Mouse (Mus musculus) cerebellum, postnatal 10 days (tissue): Measurements from ENCODE around the gene Mex3d.

ENCODE experiments used
- DNase-seq, 2 experiments: peaks; one replicate each; pipeline ENCODE4 v3.0.0; 2021; ENCODE audit warnings: mixed read lengths in 2 of 2

The Mex3d gene

GRCm38 (mm10) chr10:80387522-80387959, at the start of gene Mex3d:
Gene Mex3d, minus strand, starts transcription at chr10:80387659.
- peak; percentile 97 to 98 for DNase-seq

- DNase-seq = peak; percentile 53 to 57
These were observed 48.8 kb upstream of the Mex3d start for GRCm38 (mm10) chr10:80436276-80436675.

GRCm38 (mm10) chr10:80435764-80436163, 48.3 kb upstream of the Mex3d start:
- DNase-seq = no peak

GRCm38 (mm10) chr10:80434823-80435222, 47.4 kb upstream of the Mex3d start:
- DNase-seq = peak in 1 of 2 experiments; percentile 30

GRCm38 (mm10) chr10:80434233-80434592, 46.8 kb upstream of the Mex3d start:
- no peak for DNase-seq

- peak; percentile 97 to 98 for DNase-seq
These were observed 46.2 kb upstream of the Mex3d start, which contains the start of gene Tcf3 for GRCm38 (mm10) chr10:80433513-80434232. Gene Tcf3, minus strand, starts transcription at chr10:80433647.

GRCm38 (mm10) chr10:80432936-80433512, 45.6 kb upstream of the Mex3d start:
- peak; percentile 69 to 71 for DNase-seq

- no peak for DNase-seq
These were observed 44.9 kb upstream of the Mex3d start for GRCm38 (mm10) chr10:80432387-80432785.

GRCm38 (mm10) chr10:80431570-80432386, 44.3 kb upstream of the Mex3d start:
- peak in 1 of 2 experiments; percentile 27 for DNase-seq

- peak in 1 of 2 experiments; percentile 29 for DNase-seq
These were observed 43.0 kb upstream of the Mex3d start for GRCm38 (mm10) chr10:80430375-80430980.

GRCm38 (mm10) chr10:80429800-80430199, 42.3 kb upstream of the Mex3d start:
- no peak for DNase-seq

- DNase-seq = no peak
These were observed 37.6 kb upstream of the Mex3d start for GRCm38 (mm10) chr10:80425041-80425440.

- peak in 1 of 2 experiments; percentile 43 for DNase-seq
These were observed 36.1 kb upstream of the Mex3d start for GRCm38 (mm10) chr10:80423562-80423961.

GRCm38 (mm10) chr10:80421651-80422472, 34.4 kb upstream of the Mex3d start:
- DNase-seq = no peak

- DNase-seq = no peak
These were observed 33.7 kb upstream of the Mex3d start for GRCm38 (mm10) chr10:80421208-80421607.

- DNase-seq = no peak
These were observed 33.3 kb upstream of the Mex3d start for GRCm38 (mm10) chr10:80420729-80421128.

GRCm38 (mm10) chr10:80419419-80419818, 32.0 kb upstream of the Mex3d start:
- DNase-seq = peak; percentile 62

- peak; percentile 95 for DNase-seq
These were observed 30.9 kb upstream of the Mex3d start for GRCm38 (mm10) chr10:80418311-80418710.

GRCm38 (mm10) chr10:80417841-80418240, 30.4 kb upstream of the Mex3d start:
- peak; percentile 81 to 84 for DNase-seq

GRCm38 (mm10) chr10:80417371-80417770, 29.9 kb upstream of the Mex3d start:
- DNase-seq = peak; percentile 61 to 64

- peak; percentile 77 to 86 for DNase-seq
These were observed 28.1 kb upstream of the Mex3d start for GRCm38 (mm10) chr10:80415566-80415965.
